Mouse (Mus musculus) embryo, embryonic 9.5 days (tissue): Measurements from ENCODE around the gene Ern1.
"Not testable (repeated sequence)": the region's sequence is repeated elsewhere in the genome, so short reads cannot be mapped to it uniquely, and the experiment has no call there.

Experiments used
- DNase-seq: peaks from one replicate; pipeline ENCODE4 v3.0.0-alpha.2; 2017; ENCODE audit errors: extremely low spot score

The Ern1 gene

DNA sequence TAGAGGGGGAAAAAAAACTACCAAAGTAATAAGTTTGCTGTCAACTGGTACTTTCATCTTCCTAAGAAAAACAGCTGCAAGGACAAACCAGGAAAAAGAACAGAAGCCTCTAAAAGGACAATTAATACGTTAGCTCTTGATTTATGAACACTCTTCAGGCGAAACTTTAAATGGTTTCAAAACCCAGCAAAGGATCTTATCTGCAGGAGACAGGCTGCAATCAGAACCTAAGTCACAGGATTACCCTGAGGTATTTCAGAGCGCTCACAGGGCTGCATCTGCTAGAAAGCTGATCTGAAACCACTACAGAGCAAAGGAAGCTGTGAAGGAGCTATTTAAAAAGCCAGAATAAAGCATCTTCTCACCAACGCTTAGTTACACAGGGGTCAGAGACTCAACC lies 6.0 kb downstream of the Ern1 start:
- DNase-seq: no peak

DNA sequence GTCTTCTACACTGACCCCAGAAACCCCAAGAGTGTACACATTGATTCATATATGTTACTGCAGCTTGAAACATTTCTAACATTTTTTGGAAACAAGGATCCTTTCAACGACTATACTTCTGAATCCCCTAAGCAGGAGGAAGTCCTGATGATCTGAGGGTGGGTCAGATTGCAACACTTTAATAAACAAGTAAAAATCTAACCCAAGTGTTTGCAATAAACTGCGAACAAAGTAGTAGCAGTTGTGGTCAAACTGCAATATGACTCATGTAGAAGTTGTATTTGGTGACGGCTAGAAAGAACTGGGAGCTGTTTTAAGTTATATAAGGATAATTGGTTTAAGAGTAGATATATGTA lies 7.1 kb downstream of the Ern1 start:
- DNase-seq: no peak

DNA sequence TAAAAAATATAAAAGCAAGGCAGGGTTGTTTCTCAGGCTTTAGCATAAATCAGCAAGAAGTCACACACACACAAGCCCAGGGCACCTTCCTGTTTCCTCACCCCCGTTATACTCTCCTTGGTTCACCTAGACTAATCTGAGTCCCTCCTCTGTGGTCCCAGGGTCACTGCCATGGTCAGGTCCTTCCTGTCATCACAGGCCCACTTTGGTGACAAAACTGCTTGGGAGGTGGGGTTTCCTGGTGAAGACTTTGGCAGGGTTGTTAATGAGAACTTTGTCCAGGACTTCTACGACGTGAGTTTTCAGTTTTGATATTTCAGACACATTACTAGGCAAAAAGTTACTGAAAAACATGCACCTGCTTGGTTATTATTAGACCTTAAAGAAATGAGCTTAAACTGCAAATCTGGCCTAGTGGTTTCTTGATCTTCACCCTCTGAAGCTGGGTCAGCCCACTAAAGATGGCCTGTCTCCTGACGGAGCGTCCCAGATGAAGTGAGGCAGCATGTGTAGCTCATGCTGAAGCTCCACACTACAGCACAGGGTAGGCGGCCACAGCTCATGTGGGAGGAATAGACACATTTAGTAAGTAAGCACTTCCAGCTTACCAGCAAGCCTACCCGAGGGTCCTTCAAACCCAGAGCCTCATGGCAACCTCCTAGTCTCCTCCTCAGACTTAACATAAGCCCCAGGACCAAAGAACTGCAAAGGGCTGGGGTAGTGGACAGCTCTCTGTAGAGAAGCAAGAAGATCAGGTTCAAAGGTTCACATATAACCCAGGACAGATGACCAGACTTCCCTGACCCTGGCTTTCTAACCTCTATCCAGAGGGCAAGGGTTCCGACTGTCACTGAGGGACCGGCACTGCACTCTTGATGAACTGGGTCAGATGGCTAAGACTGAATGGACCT lies 7.8 kb downstream of the Ern1 start:
- no peak for DNase-seq

DNA sequence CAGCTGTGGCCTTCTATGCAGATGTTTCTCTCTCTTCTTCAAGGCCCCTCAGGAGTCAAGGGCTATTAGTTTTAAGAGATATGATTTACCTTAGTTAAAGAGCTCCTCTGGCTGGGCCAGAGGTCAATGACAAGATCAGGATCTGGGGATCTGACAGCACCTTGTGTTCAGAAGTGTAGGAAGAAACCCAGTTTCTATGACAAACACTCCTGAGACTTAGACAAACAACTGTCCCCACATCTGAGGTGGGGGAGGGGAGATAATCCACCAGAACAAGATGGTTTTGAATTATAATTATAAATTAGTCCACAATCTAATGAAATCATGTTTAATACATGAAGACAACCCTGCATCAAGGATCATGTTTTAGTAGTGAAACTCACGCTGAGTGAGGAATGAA lies 8.9 kb downstream of the Ern1 start:
- DNase-seq: no peak

DNA sequence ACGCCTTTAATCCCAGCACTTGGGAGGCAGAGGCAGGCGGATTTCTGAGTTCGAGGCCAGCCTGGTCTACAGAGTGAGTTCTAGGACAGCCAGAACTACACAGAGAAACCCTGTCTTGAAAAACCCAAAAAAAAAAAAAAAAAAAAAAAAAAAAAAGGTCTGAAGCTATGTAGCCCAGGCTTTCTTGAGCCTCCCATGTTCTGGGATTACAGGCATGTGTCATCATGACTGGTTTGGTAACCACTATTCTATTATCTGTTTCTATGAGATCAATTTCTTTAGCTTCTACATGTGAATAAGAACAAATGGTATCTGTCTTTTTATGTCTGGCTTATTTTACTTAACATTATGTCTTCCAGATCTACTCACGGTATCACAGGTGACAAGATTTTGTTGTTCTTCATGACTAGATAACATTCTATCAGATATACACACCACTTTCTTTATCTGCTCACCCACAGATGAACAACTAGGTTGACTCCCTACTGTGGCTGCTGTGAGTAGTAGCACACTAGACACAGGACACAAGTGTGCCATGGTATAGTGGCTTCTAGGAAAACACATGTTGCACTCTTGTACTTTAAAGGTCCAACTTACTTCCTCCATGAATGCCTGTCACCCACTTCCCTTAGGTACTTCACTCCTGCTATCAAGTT lies 10.0 kb downstream of the Ern1 start:
- DNase-seq: no peak

DNA sequence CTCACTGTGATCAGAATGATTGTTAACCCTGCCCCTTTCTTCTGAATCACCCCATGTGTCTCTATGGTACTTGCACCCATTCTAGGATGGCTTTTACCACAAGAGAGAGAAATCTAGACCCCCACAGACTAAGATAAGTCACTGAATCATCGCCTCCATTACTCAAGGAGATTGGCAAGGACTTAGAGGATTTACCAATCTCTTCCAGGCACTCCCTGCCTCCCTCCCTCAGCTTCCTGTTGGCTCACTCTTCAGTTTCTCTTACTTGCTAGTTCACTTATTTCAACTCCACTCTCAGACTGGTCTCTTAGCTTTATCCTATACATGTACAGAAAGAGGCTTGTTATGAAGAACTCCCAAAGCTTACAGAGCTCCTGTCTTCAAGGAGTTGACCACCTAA lies 12.3 kb downstream of the Ern1 start:
- no peak for DNase-seq

DNA sequence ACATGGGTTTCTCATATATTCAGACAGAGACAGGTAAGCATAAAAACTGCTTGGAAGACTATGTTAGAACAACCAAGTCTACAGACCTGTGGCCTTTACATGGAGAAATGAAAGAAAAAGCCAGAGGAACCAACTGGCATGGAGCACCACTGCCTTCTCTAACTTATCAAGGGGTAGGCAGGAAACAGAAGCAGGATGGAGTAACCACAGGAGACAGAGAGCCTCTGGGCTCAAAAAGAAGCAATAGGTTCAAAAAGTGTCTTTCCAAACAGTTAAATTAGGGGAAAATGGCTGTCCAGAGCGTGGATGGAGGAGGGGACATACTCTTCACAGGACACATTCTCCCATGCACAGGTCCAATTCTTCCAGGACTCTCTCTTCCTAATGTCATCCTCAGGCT lies 16.0 kb downstream of the Ern1 start:
- DNase-seq: no peak

DNA sequence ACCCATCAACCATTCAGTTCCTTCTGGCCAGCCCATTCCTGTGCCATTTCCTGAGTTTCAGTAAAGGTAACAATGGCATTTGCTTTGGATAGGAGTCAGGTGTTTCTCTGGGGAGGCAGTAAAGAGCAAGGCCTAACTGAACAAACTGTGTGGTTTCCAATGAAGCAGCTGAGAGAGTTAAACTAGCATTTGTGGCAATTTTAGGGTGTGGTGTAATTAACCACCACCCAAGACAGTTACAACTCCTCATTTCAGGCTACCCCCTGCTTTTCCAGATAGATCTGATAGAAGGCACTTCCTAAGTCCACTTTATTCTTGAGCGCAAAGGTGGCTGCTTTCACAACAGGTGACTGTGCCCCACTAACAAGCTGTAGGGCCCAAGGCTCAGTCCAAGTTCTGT lies 19.1 kb downstream of the Ern1 start:
- DNase-seq: no peak

DNA sequence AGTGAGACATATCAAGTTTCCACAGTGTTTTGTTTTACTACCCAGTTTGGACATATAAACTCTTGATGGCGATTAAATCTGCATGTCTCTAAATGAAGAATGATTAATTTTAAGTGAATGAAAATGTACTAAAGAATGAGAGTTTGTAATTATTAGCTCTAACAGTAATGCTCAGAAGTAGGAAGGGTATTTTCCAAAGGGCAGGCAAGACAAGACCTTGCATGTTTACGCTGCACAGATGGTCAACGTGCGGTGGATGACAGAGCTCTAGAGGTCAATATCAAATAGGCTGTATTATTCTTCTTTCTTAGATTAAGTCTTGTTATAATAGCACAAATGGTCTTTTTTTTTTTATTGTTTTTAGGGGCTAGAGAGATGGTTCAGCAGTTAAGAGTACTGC lies 21.7 kb downstream of the Ern1 start:
- no peak for DNase-seq

DNA sequence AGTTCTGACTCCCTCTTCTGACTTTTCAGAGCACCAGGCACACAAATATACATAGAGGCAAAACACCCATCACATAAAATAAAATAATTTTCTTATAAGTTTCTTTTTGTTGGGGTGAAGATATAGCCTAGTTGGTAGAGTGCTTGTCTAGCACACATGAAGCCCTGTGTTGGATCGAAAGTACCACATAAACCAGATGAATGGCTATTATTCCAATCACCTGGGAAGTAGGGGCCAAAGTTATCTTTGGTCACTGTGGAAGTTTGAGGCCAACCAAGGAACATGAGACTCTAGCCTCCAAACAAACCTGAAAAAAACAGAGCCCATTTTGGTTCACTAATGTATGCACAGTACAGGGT lies 22.1 kb downstream of the Ern1 start:
- no peak for DNase-seq

DNA sequence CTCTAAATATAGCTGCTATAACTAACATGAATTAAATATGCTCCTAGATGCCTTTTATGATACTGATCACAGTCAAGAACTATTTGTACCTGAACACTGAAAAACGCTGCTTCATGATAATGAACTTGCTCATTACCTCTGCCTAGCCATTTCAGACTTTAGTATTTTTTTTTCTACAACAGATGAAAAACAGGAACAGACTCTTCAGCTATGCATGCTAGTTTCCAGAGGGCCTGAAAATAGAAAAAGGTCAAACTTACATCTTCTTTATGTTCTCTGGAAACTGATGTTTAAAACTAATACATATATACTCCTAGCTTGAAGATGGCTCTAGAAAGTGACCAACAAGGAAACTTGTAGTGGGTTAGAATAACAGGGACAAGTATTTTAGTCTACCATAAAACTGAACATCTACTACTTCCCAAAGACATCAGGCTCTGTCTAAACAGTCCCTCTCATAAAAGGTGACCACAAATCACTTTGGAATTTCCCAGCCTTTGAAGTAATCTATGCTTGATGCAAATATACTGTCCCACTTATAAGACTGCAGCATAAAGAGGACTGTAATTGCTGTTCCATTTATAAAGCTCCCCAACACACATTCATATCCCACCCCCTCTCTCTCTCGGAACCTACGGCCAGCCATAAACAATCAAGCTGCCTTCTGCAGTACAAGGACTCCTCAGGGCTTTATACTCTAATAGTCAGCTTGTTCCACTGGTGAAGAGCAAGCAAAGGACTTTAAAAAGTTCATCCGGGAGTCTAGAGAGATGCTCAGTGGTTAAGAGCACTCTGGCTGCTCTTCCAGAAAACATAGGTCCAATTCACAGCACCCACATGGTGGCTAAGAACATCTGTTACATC lies 22.7 kb downstream of the Ern1 start:
- no peak for DNase-seq

DNA sequence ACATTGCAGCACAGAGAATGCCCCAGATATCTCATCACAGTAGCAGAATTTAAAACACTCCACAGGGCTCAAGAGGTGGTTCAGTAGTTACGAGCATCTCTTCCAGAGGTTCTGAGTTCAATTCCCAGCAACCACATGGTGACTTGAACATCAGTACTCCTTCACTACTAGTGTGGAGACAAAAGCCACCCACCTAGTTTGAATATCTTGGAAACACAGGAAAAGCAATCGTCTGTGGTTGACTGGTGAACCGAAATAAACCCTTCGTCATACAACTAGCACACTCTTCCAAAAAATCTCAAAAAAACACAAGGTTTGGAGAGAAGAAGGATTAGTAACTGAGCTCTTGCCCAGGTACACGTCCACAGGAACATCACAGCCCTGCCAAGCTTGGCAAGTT lies 23.8 kb downstream of the Ern1 start:
- no peak for DNase-seq

DNA sequence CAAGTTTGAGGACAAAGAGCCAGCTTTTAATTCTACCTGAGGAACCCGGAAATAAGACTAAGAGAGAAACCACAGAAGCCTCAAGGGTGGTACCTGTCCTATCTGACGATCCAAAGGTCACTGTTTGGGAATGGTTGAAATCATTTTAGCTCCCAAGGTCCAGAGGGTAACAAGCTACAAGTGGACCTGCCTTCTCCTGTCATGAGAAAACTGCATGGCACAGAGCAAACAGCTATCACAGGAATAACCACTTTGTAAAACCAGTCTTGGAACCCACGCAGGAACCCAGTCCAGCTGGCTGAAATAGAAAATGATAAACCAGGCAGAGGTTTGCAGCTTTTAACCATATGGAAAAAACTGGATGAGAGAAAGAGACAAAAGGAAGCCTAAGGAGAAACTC lies 25.3 kb downstream of the Ern1 start:
- DNase-seq: no peak

DNA sequence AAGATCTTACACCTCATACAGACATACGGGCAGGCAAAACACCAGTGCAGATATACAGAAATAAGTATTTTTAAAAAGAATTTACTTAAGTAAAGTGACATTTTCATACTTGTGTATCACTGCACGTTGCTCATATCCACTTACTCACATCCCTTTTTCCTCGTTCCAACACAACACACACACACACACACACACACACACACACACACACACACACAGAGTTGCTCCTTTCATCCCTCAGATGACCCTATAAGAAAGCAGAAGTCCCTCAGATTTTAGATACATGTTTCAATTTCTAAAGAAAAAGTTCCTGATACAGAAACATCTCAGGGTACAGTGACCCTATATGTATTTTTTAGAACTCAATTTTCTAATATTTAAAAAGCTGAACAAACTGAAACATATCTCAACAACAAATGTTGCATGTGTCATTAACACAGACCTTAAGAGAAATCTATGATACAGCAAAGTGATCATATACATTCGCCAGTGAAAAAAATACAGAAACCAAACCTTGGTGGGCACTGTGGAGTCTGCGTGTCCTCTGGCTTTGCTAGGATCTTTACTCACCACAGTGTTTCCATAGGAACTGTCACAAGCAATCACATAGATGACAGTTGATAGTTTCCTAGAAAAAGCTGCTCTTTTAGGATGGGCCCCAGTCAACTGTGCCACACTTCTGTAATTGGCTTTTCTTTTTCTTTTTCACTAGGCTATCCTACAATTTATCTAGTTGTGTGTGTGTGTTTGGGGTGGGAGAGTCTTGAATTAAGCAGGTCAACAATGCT lies 26.3 kb downstream of the Ern1 start:
- DNase-seq: no peak

DNA sequence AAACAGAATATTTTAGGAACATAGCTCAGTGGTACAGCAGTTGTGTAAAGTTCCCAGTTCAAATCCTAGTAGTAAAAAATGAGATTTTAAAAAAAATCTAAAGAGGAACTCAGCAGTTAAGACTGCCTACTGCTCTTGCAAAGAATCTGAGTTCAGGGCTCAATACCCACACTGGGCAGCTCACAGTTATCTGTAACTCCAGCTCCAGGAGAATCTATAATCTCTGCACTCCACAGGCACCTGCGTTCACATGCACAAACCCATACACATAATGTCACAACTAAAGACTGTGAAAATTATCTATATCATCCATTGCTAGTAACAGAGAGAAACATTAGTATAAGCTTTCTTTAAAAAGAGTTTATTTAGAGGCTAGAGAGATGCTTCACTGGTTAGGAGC lies 27.0 kb downstream of the Ern1 start:
- no peak for DNase-seq

DNA sequence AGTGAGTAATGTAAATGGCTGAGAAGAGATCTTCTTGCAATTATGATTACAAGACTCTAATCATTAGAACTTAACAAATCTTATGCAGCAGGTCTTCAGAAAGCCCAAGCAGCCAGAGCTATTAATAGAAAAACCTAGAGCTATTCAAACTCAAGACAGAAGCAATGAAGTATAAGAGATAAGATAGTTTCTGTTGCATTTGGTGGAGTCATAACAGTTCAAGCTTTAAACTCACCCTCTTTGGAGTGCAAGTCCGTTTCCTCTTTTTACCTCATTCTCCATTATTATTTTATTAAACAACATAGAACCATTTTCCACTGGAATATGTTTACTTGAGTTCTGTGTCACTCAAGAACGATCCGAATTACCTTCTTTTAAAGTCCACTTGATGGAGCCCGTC lies 29.1 kb downstream of the Ern1 start:
- DNase-seq: no peak

DNA sequence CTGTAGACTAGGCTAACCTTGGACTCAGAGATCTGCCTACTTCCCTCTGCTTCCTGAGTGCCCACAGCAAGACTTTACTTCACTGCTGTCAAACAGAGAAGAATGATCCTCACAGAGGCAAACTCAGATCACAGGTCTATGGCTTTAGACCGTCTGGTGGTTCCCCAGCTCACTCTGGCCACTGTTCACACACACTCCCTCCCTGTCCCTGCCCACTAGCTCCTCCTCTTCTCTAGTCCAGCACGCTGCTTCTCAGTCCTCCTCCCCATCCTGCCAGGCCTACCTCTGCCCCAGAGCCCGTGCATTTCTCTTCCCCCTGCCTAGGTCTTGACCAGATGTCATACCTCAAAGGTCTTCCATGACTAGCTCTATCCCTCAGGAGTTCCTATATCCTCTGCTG lies 44.0 kb downstream of the Ern1 start:
- no peak for DNase-seq

DNA sequence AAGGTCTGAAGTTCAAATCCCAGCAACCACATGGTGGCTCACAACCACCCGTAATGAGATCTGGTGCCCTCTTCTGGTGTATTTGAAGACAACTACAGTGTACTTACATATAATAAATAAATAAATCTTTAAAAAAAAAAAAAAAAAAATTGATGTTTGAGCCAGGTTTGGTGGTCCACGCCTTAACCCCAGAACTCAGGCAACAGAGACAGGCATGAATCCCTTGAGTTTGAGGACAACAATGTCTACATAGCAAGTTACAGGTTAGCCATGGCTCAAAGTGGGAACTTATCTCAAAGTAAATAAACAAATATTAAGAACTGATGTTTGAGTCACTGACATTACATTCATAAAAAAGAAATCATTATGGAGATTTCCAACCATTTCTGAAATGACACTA lies 45.1 kb downstream of the Ern1 start:
- not testable (repeated sequence) for DNase-seq

DNA sequence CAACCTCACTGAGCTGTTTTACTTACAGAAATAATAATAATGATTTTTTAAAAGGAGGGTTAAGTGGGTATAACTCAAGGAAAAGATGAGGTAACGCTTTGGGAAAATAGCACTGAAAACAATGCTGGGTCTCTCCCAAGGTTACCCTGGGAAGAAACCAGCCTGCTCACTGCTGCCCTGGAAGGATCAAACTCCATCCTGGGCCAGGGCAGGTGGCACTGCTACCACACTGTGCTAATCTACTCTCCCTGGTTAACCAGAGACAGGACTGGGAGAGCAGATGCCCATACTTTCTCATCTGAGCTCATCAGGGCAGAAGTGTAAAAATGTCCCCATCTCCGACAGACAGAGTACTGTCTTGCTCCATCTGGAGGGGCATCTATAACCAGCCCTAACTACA lies 47.3 kb downstream of the Ern1 start:
- no peak for DNase-seq

DNA sequence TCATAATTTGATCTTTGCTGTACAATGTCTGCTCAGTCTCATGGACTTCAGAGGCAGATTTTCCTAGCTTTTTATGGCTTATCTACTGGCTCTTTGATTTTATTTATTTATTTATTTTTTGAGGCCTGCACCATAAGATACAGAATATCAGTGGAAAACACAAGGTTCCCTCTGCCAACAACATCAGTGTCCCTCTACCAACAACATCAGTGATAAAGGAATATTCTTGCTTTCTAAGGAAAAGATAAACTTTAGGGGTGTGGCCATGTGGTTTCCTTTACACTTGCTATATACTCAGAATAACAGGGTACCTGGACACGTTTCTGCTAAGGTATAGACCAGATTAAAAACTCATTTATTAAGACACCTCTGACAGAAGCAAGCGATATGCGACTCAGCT lies 48.3 kb downstream of the Ern1 start:
- no peak for DNase-seq

DNA sequence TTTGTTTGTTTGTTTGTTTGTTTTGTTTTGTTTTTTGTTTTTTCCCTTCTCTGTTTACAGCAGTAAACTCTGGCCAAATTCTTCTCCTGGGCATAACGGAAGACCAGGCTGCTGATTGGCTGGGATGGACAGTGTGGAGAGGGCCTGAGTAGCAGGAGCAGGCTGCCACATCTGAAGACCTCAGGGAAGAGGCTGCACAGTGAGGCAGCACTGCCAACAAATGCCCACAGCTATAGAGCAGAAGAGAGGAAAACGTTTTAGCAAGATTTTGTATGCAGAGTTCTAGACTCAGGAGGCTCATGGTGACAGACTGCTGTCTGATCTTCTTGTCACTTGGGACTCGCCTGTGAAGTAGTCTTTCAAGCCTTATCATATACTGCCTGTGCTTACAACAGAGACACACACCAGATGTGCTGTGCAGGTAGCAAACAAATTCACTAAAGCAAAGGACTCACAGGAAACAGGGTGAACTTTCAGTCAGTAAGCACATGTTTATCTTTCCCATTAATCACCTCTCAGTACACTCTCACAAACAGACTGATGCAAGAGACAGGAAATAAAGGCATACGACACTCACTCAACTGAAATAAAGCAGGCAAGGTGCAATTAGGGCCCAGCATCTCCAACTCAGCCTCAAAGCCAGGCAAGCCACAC lies 49.0 kb downstream of the Ern1 start:
- no peak for DNase-seq
